Mouse (Mus musculus) kidney, postnatal 0 days (tissue): ENCODE results near the gene Orai1. TPM values are rescaled to one million over a fixed set of nuclear protein-coding genes. Genes with fewer than 3 reads are reported as not detected.
"Not testable (repeated sequence)": the region's sequence is repeated elsewhere in the genome, so short reads cannot be mapped to it uniquely, and the experiment has no call there.

Experiments
- ATAC-seq: fragments of 200-750 bp; cut with Nextera tagmentation; replicated peaks from 2 replicates; pipeline ENCODE4 v1.8.0; 2017; ENCODE audit warnings: low read depth, moderate number of reproducible peaks, moderate TSS enrichment, moderate library complexity; ENCODE audit not compliant: low FRiP score
- DNase-seq: peaks from one replicate; pipeline ENCODE4 v3.0.0-alpha.2; 2016; ENCODE audit warnings: low spot score
- H3K27ac ChIP-seq: fragments of 300-500 bp; sonication (generic); 2 replicates; pipeline ENCODE4 v1.5.1; 2014; ENCODE audit warnings: mild to moderate bottlenecking
- H3K27me3 ChIP-seq: fragments of 300-500 bp; sonication (generic); 2 replicates; pipeline ENCODE4 v1.6.1; 2014; ENCODE audit warnings: low read length, mixed read lengths; ENCODE audit not compliant: insufficient read depth
- H3K36me3 ChIP-seq: fragments of 300-500 bp; sonication (generic); 2 replicates; pipeline ENCODE4 v1.6.1; 2014; ENCODE audit warnings: low read length, mixed read lengths; ENCODE audit not compliant: insufficient read depth
- H3K4me1 ChIP-seq: fragments of 300-500 bp; sonication (generic); replicated peaks from 2 replicates; pipeline ENCODE4 v1.6.1; 2014; ENCODE audit warnings: antibody characterized with exemption, low read length, mixed read lengths; ENCODE audit not compliant: insufficient read depth
- H3K4me2 ChIP-seq: fragments of 300-500 bp; sonication (generic); 2 replicates; pipeline ENCODE4 v1.6.1; 2014; ENCODE audit warnings: mild to moderate bottlenecking, low read length, moderate library complexity, mixed read lengths
- H3K4me3 ChIP-seq: fragments of 300-500 bp; sonication (generic); replicated peaks from 2 replicates; pipeline ENCODE4 v1.5.1; 2014; ENCODE audit warnings: low read depth, low read length
- H3K9ac ChIP-seq: fragments of 300-500 bp; sonication (generic); 2 replicates; pipeline ENCODE4 v1.6.1; 2014; ENCODE audit warnings: low read depth, low read length
- H3K9me3 ChIP-seq: fragments of 300-500 bp; sonication (generic); replicated peaks from 2 replicates; pipeline ENCODE4 v1.6.1; 2016; ENCODE audit warnings: low read length, inconsistent platforms, mixed read lengths
- CTCF ChIP-seq: IDR thresholded peaks from 2 replicates; pipeline ENCODE4 v1.5.1; 2016; ENCODE audit warnings: antibody characterized with exemption, low read depth, mild to moderate bottlenecking, moderate library complexity
- WGBS: fragments of 180-500 bp; shearing (Covaris S2); extraction: QIAGEN DNeasy Blood & Tissue Kit; methylation state at CpG from one replicate; pipeline ENCODE4 v1.1.7; 2014; 5-methylcytosine and 5-hydroxymethylcytosine counted together
- polyA plus RNA-seq: library from polyadenylated mRNA; unstranded; fragments of >200 nt; fragmentation: Nextera tagmentation; extraction: Ambion mirVana; gene quantifications from 2 replicates; pipeline ENCODE4 v1.2.1, GENCODE M21; 2015

The Orai1 gene
- polyA plus RNA-seq, 1 experiment from 2014 or later: 23.4 TPM

- DNase-seq (no peak), ATAC-seq (no peak)
- H3K9ac ChIP-seq: peak overlapping the region; percentile 45
- peaks cover 11% of the 10 kb centered on the region for H3K4me1 ChIP-seq
- H3K9me3 ChIP-seq: no peaks in the 10 kb centered on the region
- H3K27ac ChIP-seq: peak overlapping the region; percentile 68
- H3K4me2 ChIP-seq: peak overlapping the region; percentile 53
- TF ChIP-seq CTCF: no peak
- 38% methylated on average over 16 of the region's 16 CpGs for WGBS
- no peaks in the 10 kb centered on the region for H3K36me3 ChIP-seq
- H3K27me3 ChIP-seq: no peaks in the 10 kb centered on the region
- H3K4me3 ChIP-seq: peak overlapping the region; percentile 33
Measured at GRCm38 (mm10) chr5:123058251-123059102, 43.6 kb downstream of the Orai1 start.

- WGBS: 15% methylated on average over 14 of the region's 14 CpGs
- Histone ChIP-seq H3K4me2 (peak overlapping the region; percentile 21; the same call in 1 of the 2 replicates), H3K9ac (0 out of 2 replicates have a peak overlapping the region, but pooled peaks have one; percentile 27), H3K27ac (peak overlapping the region; percentile 25; the same call in 1 of the 2 replicates), H3K9me3 (no peaks in the 10 kb centered on the region), H3K27me3 (no peaks in the 10 kb centered on the region), H3K36me3 (no peaks in the 10 kb centered on the region), H3K4me1 (peaks cover 11% of the 10 kb centered on the region), H3K4me3 (no peak overlapping the region)
- DNase-seq (peak; percentile 73), ATAC-seq (no peak)
- peak; percentile 76 for TF ChIP-seq CTCF
Measured at GRCm38 (mm10) chr5:123059757-123060520, 45.1 kb downstream of the Orai1 start.

- H3K9me3 ChIP-seq: no peaks in the 10 kb centered on the region
- WGBS: 49% methylated on average over 9 of the region's 9 CpGs
- H3K4me2 ChIP-seq: no peak overlapping the region
- H3K4me1 ChIP-seq: peaks cover 11% of the 10 kb centered on the region
- DNase-seq: no peak
- no peak for TF ChIP-seq CTCF
- no peaks in the 10 kb centered on the region for H3K36me3 ChIP-seq
- H3K27me3 ChIP-seq: no peaks in the 10 kb centered on the region
- ATAC-seq: no peak
- no peak overlapping the region for H3K27ac ChIP-seq
- no peak overlapping the region for H3K4me3 ChIP-seq
- no peak overlapping the region for H3K9ac ChIP-seq
Measured at GRCm38 (mm10) chr5:123060706-123061401, 46.0 kb downstream of the Orai1 start.

- H3K36me3 ChIP-seq, H3K27ac ChIP-seq, H3K9me3 ChIP-seq, H3K4me3 ChIP-seq, DNase-seq, ATAC-seq, H3K4me2 ChIP-seq, H3K9ac ChIP-seq, H3K27me3 ChIP-seq: not testable (repeated sequence)
- WGBS: 76% methylated on average over 5 of the region's 6 CpGs
- H3K4me1 ChIP-seq: peaks cover 11% of the 10 kb centered on the region
Measured at GRCm38 (mm10) chr5:123061402-123061749, 46.5 kb downstream of the Orai1 start.

- no peak overlapping the region for H3K9ac ChIP-seq
- ATAC-seq (no peak), DNase-seq (no peak)
- TF ChIP-seq CTCF: no peak
- no peak overlapping the region for H3K27ac ChIP-seq
- peaks cover 11% of the 10 kb centered on the region for H3K4me1 ChIP-seq
- H3K4me3 ChIP-seq: no peak overlapping the region
- no peaks in the 10 kb centered on the region for H3K27me3 ChIP-seq
- no peak overlapping the region for H3K4me2 ChIP-seq
- no peaks in the 10 kb centered on the region for H3K36me3 ChIP-seq
- 88% methylated on average over 3 of the region's 3 CpGs for WGBS
- H3K9me3 ChIP-seq: no peaks in the 10 kb centered on the region
Measured at GRCm38 (mm10) chr5:123063141-123063540, 48.3 kb downstream of the Orai1 start.

- Histone ChIP-seq H3K36me3 (no peaks in the 10 kb centered on the region), H3K4me3 (no peak overlapping the region), H3K9me3 (no peaks in the 10 kb centered on the region), H3K4me2 (no peak overlapping the region), H3K9ac (no peak overlapping the region), H3K27ac (no peak overlapping the region), H3K4me1 (peaks cover 5% of the 10 kb centered on the region; the same call in 1 of the 2 replicates), H3K27me3 (no peaks in the 10 kb centered on the region)
- ATAC-seq: no peak
- peak; percentile 74 for TF ChIP-seq CTCF
- WGBS: 25% methylated on average over 6 of the region's 6 CpGs
- DNase-seq: peak; percentile 96
Measured at GRCm38 (mm10) chr5:123064207-123064606, 49.3 kb downstream of the Orai1 start.
